Mouse (Mus musculus) forebrain, embryonic 12.5 days (tissue): Measurements from ENCODE around the gene Golph3l. TPM values are rescaled to one million over a fixed set of nuclear protein-coding genes. Genes with fewer than 3 reads are reported as not detected.

Source experiments
- polyA plus RNA-seq: library from polyadenylated mRNA; unstranded; fragments of >200 nt; fragmentation: Nextera tagmentation; extraction: Ambion mirVana; gene quantifications from 2 replicates; pipeline ENCODE4 v1.2.1, GENCODE M21; 2016

The Golph3l gene
- polyA plus RNA-seq, 1 experiment from 2014 or later: 33.8 TPM

Other genes starting within 250 kb of the Golph3l start
- 66.2 and 70.2 TPM in 2 replicates for gene Setdb1, start 231.7 kb upstream of the Golph3l start, polyA plus RNA-seq
- gene 4930558C23Rik, start 186.1 kb upstream of the Golph3l start, polyA plus RNA-seq: not detected in 2 replicates
- gene Arnt, start 154.5 kb upstream of the Golph3l start, polyA plus RNA-seq: 31.2 and 32.6 TPM in 2 replicates
- gene Ctsk, start 89.7 kb upstream of the Golph3l start, polyA plus RNA-seq: 6.0 and 8.1 TPM in 2 replicates
- gene Ctss, start 62.1 kb upstream of the Golph3l start, polyA plus RNA-seq: 6.2 and 6.5 TPM in 2 replicates
- not detected in 2 replicates for gene Hormad1, start 29.3 kb upstream of the Golph3l start, polyA plus RNA-seq
- 102 and 104 TPM in 2 replicates for gene Ensa, start 36.1 kb downstream of the Golph3l start, polyA plus RNA-seq
- 69.3 and 74.0 TPM in 2 replicates for gene Mcl1, start 69.9 kb downstream of the Golph3l start, polyA plus RNA-seq
- 0.65 and 1.1 TPM in 2 replicates for gene Adamtsl4, start 99.0 kb downstream of the Golph3l start, polyA plus RNA-seq
- 13.2 and 14.5 TPM in 2 replicates for gene Ecm1, start 150.6 kb downstream of the Golph3l start, polyA plus RNA-seq
- 50.1 and 53.3 TPM in 2 replicates for gene Tars2, start 171.3 kb downstream of the Golph3l start, polyA plus RNA-seq
- gene Rprd2, start 229.9 kb downstream of the Golph3l start, polyA plus RNA-seq: 29.1 and 31.0 TPM in 2 replicates